Mouse (Mus musculus): Measurements from ENCODE around the gene Nprl3.
"Not testable (repeated sequence)": the region's sequence is repeated elsewhere in the genome, so short reads cannot be mapped to it uniquely, and the experiment has no call there.

Gene Nprl3

DNA sequence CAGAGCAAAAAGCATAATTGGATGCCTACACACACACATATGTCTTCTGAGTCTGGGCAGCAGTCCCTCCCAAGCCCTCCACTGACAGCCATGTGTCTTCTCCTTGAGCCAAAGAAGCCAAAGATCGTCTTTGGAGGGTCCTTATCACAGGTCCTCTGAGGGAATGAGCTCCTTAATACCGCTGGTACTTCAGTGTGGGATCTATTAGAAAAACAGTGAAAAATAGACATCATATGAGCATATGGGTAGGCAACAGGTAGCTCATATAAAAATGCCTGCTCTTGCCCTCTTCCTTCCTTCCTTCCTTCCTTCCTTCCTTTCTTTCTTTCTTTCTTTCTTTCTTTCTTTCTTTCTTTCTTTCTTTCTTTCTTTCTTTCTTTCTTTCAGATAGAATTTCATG is 17.1 kb upstream of the Nprl3 start:
- not testable (repeated sequence) for DNase-seq (ENCODE audit: low spot score)

DNA sequence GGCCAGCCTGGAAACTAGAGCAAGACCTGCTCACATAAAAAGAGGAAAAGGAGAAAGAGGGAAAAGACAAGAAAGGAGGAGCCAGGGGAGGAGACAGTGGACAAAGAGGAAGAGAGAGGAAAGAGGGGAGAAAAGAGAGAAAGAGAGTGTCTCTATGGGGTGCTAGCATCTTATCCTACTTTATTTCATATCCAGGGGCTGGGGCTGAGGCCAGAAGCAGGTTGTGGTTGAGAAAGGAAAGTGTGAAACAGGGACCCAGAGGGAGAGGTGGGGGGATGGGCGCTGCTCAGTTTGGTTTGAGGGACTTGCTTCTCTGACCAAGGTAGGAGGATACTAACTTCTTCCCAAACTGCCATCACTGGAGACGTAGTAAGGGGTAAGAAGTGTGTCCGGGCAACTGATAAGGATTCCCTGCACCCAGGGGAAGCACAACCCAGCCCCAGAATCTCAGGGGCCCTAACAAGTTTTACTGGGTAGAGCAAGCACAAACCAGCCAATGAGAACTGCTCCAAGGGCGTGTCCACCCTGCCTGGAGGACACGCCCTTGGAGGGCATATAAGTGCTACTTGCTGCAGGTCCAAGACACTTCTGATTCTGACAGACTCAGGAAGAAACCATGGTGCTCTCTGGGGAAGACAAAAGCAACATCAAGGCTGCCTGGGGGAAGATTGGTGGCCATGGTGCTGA is 15.7 kb upstream of the Nprl3 start, which contains the start of gene Hba-a1:
Gene Hba-a1, plus strand, starts transcription at position 421 of the 687 bp plus-strand sequence.
- DNase-seq (ENCODE audit: low spot score): not testable (repeated sequence)

DNA sequence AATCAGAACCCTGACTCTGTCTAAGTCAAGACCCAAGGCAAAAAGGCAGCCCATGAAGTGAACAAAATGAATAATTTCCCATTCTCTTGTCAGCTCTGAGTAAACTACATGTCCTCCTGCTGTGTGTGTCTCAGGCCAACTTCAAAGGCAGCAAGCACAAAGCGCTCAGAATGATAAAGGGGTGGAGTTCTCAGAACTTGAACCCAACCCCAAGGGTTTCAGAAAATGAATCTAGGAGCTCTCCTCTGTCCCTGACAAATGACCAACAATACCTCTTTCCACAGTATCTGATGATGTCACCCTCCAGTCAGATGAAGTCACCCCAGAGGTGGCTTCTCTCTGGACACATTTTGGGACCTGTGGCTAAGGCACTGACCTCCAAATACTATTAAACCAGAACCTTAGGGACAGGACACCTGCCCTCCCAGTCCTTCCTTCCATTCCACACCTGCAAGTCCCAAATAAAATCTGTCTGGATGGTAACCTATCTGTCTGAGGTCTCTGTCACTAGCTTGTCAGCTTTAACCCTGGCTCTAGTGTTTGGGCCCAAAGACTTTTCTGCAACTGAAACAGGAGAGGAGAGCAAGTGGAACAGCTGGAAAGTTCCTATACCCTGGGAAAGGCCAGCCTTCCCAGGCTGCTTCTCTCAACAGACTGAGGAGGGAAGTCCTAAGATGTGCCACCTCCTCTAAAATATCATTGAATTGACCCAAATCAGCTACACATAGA is 14.1 kb upstream of the Nprl3 start:
- no peak for DNase-seq (ENCODE audit: low spot score)

DNA sequence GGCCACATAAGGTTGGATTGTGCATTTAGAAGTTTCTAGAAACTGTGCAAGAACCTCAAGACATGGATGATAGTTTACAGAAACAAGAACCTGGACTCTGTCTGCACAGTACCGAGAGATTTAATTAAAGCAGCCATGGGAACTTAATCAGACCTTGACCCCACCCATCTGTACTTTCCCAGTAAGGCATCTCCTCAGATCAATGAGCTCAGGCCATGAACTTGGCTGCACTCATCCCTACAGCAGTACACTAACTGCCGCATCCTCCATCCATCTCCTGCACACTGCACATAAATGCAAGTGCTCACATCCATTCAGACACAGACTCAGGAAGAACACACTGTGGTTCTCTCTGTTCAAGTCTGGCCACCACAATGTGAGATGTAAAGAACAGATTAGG is 13.1 kb upstream of the Nprl3 start:
- no peak for DNase-seq (ENCODE audit: low spot score)

DNA sequence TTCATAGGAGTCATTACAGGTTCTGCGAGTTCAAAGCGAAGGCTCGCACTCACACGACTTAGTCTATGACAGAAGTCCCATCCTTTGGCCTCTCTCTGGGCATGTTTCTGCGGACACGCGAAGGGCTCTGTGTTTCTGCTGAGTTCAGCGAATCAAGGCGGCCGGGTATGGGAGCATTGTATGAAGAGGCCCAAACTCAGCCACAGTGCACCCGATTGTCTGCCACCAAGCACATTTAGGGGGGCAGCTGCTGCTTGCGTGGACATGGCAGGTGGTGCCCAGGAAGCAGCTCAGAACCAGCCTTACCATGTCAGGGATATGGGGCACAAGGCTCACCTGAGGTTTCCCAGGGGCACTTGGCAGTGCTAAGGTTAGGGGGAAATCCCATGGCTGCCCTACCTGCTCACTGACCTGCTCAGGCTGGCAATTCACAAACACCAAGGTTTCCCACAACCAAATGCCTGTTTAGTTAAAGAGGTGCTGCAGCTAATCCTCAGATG is 11.0 kb upstream of the Nprl3 start:
- no peak for DNase-seq (ENCODE audit: low spot score)

DNA sequence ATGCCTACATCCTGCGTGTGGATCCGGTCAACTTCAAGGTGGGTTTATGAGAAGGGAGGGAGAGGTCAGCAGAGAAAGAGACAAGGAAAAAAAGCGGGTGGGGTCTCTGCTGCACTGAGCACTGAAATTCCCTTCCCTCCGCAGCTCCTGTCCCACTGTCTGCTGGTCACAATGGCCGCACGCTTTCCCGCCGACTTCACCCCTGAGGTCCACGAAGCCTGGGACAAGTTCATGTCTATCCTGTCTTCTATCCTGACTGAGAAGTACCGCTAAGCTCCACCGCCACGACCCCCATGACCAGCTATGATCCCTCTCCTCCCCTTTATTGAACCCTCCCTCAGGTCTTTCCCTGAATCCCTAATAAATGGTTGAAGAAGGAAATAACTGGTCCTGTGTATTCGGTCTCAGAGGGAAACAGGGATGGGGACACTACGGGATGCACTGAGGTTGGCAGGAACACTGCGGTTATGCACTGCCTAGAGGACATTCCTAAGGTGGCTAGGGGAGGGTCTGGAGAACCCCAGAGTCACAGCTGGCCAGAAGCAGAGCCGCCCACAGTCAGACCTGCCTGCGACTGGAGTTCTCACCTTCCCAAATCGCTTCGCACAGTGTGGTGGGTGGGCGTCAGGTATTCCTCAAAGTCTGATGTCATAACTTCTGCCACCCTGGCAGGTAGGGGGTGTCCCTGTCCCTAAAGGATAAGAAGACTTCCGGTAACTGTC is 10.4 kb upstream of the Nprl3 start:
- DNase-seq (ENCODE audit: low spot score): no peak

DNA sequence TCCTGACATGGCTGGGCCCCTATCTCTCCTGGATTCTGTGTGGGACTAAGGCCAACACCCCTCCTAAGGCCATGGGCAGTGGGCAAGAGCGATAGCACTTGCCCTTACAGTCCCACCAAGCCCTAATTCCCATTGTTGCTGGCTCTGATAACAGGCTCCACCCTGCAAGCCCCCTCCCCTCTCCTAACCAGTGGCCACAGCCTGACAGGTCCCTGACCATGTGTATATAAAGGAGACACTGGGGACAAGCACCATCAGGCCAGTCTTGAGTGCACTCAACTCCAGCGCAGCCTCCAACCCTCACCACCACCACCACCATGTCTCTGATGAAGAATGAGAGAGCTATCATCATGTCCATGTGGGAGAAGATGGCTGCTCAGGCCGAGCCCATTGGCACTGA is 8.8 kb upstream of the Nprl3 start, which contains the start of gene Hba-x:
Gene Hba-x, plus strand, starts transcription at position 54 of the 400 bp plus-strand sequence.
- no peak for DNase-seq (ENCODE audit: low spot score)

DNA sequence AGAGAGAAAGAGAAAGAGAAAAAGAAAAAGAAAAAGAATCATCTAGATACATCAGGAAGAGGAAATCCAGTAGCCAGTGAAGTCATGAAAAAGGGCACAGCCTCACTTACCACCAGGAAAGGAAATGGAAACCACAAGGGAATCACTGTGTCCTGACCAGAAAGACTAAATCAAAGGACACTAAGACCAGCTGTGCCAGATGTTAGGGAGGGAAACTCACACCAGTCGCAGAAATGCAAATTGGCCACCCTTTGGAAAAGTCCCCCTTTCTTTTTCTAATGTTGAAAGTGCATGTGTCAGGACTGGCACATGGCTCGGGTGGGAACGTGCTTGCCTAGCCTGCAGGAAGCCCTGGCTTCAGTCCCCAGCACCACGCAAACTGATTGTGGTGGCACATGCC is 3.7 kb upstream of the Nprl3 start:
- DNase-seq (ENCODE audit: low spot score): no peak

DNA sequence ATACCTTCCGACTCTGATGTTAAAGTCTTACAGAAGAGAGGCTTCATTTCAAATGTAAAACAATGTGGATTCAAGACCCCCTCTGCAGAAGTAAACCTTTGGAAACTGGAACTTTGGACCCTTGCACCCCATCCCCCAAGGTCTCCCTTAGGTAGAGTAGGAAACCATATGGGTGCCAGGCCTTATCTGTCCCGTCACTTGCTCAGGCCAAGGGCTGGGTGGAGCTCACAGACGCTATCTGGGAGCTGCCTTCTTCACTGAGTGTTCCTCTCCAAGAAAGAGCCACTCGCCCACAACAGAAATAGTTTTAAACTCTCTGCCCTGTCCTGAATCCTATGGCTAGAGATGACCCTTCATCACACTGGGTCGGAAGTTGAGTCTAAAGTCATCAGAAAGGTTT is 1.4 kb upstream of the Nprl3 start:
- no peak for DNase-seq (ENCODE audit: low spot score)

DNA sequence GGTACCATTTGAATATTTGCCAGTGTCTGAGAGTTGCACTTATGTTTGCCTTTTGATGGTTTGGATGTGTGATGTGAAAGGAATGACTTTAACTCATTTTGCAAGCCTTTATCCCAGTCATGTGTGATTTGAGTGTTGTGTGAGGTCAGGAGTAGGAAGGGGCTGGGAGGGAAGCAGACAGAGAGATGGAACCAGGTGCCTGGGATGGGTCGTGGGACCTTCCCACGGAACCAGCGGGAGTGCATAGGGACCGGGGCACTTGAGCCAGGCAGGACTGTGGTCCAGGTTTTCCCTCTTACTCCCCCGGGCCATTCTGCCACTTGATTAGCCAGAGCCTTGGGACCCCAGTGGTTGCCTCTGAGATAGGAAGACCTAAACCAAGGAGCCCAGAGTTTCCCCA is 457 bp upstream of the Nprl3 start:
- DNase-seq (ENCODE audit: low spot score): no peak

DNA sequence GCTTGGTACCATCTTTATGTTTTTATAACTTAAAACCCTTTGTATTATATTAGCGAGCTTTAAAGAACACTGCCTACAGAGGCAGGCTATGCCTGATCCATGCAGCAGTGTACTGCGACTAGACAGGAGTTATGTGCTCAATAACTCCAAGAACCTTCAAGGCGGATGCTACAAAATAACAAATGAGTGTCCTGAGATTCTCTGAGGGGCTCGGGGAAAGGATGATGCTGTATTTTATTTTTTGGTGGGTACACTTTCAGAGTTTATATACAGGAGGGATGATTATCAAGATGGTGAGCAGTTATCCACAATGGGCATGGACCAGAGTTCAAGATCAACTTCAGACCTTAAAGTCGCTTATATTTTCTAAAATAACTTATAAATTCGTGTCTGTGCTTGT is 731 bp downstream of the Nprl3 start:
- DNase-seq (ENCODE audit: low spot score): no peak

DNA sequence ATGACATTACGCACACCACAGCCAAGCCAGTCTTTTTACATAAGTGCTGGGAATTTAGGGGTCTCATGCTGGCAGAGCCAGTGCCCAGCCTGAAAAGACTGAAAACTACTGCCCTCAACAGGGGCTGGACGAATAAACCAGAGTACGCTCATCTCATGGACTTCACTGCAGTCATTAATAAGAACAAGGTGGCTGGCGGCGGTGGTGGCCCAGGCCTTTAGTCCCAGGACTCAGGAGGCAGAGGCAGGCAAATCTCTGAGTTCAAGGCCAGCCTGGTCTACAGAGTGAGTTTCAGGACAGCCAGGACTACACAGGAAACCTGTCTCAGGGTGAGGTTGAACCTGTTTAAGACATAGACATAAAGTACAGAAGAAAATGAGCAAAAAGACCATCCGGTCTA is 1.3 kb downstream of the Nprl3 start:
- no peak for DNase-seq (ENCODE audit: low spot score)

DNA sequence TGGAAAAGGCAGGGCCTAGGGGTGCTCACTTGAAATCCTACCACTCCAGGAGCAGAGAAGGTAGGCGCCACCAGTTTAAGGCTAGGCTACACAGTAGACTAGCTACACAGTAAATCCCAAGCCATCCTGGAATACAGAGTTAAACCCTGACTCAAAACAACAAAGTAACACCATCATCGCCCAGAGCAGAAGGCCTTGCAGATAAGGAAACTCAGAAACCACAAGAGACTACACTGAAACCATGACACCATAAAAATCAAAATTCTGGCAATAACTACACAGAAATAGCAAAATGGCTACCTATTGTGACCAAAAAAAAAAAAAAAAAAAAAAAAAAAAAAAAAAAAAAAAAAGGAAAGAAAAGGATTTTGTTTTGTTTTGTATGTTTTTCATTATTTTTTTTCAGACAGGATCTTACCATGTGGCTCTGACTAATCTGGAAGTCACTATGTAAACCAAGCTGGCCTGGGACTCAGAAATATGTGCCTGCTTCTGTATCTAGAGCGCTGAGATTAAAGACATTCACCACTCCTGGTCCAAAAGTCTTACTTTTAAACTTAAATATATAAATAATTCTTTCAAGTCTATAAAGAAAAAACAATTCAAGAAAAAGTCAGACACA is 2.3 kb downstream of the Nprl3 start:
- no peak for DNase-seq (ENCODE audit: low spot score)

DNA sequence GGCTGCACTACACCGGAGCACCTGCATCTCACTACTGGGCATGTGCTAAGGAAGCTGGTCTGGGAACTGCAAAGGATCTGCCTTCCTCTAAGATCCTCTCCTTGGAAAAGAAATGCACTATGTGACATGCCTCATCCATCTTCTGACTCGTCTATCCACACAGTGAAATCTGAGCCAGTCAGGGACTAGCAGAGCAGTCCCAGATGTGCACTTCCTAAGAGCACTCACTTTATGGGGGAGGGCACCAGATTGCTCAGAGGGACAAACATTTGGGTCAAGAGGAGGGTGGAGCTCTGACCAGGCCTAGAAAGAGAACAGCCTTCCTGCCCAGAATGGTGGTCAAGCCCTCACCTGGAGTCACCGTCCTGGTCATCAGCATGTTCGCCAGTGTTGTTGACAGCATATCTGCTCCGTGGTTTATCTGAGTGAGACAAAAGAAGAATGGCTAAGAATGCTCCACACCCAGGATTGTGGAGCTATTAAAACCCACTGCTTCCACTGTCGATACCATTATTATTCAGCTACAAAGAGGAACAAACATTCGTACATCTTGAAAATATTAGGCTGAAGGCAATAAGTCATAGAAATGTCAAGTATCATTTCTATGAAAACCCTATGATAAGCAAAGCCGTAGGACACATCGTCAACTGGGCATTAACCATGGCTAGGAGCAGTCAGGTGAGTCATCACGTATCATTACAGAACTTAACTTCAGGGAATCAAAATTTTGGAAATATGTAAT is 4.7 kb downstream of the Nprl3 start:
- no peak for DNase-seq (ENCODE audit: low spot score)

DNA sequence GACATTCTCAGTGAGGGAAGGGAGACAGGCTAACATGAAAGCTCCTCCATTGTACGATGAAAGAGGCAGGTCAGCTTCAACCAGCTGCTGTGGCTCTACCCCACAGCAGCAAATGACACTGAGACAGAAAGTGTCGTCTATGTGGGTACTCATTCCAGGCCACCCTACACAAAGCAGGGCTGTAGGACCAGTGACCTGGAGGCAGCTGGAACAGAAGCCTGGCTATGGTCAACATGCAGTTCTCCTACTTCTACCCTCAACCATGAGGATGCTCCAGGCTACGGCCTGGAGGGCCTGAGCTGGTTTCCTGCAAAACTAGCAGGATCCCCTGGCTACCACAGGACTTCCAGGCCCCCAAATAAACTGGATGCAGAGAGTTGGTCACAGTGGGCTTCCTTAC is 10.9 kb downstream of the Nprl3 start:
- DNase-seq (ENCODE audit: low spot score): no peak

DNA sequence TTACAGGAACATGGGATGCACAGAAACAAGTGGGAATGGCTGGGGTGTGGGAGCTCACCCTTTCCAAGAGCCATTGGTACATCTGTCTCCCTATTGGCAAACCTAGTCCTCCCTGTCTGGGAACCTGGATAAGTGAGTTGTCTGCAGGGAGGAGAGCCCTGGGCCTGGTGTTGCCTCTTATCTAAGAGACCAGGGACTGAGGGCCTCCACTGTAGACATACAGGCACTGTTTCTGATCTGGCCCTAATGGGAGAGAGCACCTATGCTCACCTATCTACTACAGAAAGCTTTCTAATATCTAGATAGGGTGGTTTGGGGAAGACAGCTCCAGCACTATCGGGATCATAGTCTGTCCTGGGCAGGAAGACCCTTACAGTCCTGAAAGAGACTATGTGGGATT is 11.4 kb downstream of the Nprl3 start:
- DNase-seq (ENCODE audit: low spot score): no peak

DNA sequence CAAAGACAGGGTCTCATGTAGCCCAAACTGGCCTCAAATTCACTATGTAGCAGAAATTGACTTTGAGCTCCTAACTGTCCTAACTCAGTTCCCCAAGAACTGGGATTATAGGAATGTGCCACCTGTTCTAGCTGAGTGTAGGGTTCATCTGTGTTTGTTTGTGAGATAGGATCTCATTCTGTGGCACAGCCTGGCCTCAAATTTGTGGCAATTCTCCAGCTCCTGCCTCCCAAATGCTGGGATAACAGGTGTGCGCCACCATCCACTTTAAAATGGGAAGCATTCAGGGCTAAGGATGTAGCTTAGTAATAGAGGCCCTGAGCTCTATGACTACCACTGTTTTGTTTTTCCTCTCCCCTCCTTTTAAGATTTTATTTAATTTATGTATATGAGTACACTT is 14.4 kb downstream of the Nprl3 start:
- DNase-seq (ENCODE audit: low spot score): no peak

DNA sequence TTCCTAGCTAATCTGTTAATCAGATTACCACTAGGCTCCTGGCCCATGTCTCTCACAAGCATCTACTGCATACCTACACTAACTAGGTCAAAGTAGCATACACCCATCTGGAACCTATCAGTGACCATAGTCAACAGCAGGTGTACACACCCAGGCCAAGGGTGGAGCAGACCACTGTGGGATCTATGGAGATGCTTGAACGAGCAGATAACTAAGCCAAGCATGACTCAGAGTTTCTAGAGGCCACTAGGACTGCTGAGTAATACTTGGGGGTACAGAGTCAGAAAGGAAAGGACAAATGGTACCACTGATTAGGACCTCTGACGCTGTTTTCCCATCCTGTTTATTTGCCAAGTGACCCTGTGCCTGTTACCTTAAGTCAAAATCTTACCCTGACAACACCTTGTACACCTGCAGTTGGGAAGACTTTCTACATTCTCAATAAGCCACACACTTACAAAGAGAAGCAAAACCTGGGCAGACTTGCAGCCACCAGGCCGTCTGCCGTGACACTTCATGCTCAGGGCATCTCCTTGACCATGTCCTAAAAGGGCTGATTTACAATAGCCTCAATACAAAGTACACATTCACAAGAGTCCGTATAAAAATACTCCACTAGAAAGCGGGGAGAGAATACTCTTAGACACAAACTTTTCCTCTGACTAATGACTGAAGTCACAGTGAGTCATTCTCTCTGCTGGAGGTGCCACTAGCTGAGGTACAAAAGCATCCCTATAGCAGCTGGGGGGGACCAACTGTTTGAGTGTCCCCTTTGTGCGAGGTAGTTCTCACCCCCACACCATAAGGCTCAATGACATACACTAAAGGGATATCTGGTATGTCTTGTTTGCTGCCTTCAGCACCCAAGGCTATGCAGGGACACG is 16.4 kb downstream of the Nprl3 start:
- no peak for DNase-seq (ENCODE audit: low spot score)

DNA sequence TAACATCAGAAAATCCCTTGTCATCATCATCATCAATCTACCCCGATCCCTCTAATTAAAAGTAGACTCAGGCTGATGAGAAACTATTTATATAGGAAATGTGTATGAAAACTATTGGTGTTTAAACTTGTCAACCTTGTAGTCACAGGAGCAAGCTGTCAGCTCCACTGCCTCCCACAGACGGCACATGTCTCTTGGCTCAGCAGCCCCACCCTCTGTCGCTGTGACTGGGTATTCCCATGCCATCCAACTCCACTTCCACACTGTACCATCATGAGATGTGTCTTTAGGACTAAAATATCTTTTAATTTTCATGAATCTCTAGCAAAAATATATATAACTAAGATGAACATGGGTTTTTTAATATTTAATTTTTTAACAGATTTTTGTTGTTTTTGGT is 19.2 kb downstream of the Nprl3 start:
- DNase-seq (ENCODE audit: low spot score): no peak

DNA sequence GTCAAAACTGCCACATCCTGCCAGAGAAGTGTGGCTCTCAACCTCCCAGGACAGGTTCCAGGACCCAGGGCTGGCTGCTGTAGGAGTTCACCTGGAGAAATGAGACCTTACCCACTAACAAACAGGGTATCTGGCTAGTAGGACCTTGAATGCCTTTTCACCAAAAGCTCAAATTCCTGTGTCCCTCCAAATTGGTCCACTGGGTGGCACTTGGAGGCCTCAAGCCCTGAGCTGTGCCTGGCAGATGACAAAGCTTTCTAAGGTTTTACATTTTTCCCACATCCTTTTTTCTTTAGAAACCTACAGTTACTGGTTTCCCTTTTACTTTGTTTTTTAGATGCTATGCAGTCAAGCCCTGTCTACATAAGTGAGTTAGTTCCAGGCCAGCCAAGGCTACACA is 20.4 kb downstream of the Nprl3 start:
- no peak for DNase-seq (ENCODE audit: low spot score)

DNA sequence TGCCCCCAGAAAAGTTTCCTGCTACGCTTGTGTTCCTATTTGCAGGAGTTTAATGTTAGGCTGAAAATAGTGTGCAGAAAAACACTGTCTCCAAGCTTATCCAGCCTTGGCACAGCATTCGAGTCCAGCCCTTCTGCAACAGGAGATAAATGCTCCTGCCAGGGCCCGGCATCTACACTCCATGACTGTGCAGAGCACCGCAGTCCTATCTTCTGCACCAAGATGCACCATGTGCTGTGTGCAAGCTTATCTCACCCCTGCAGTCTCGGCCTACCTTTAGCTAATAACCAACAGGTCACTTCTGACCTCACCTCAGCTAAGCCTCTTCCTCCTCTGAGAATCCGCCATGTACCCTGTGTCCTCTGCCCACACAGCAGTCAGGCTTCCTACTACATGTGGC is 21.9 kb downstream of the Nprl3 start:
- no peak for DNase-seq (ENCODE audit: low spot score)
